Mouse (Mus musculus) cerebellum, adult 2 months (tissue): ENCODE measurements around the gene Tmem135. TPM values are rescaled to one million over a fixed set of nuclear protein-coding genes. Genes with fewer than 3 reads are reported as not detected.
A peak's percentile ranks its signal among the peaks of the same experiment; 100 is the strongest.

Experiments used
- DNase-seq, 2 experiments: peaks; one replicate each; pipeline ENCODE4 v3.0.0; 2021
- H3K27ac ChIP-seq: fragments of 200-500 bp; 2 replicates; pipeline ENCODE4 v1.5.1; 2012; ENCODE audit warnings: low read length, control low read depth, inconsistent platforms; ENCODE audit not compliant: insufficient read depth
- H3K27me3 ChIP-seq: fragments of 200-500 bp; 2 replicates; pipeline ENCODE4 v1.6.1; 2012; ENCODE audit warnings: inconsistent platforms, mild to moderate bottlenecking, low read length, moderate library complexity; ENCODE audit not compliant: control insufficient read depth, insufficient read depth
- H3K4me1 ChIP-seq: fragments of 200-500 bp; 2 replicates; pipeline ENCODE4 v1.6.1; 2011; ENCODE audit warnings: low read length; ENCODE audit not compliant: control insufficient read depth, insufficient read depth
- H3K4me3 ChIP-seq: fragments of 200-500 bp; replicated peaks from 2 replicates; pipeline ENCODE3; 2011; ENCODE audit warnings: mild to moderate bottlenecking, low read depth, low read length, control low read depth; ENCODE audit not compliant: insufficient read depth
- CTCF ChIP-seq: fragments of 200-500 bp; IDR thresholded peaks from 2 replicates; pipeline ENCODE4 v1.5.1; 2011; ENCODE audit warnings: low read depth, mild to moderate bottlenecking, control low read depth, low read length, moderate library complexity, borderline replicate concordance; ENCODE audit not compliant: insufficient read depth
- POLR2A ChIP-seq: fragments of 200-500 bp; IDR thresholded peaks from 2 replicates; pipeline ENCODE4 v1.6.1; 2011; ENCODE audit warnings: low read length, control low read depth, borderline replicate concordance; ENCODE audit not compliant: insufficient read depth
- WGBS: fragments of 180-500 bp; shearing (Covaris S2); methylation state at CpG from one replicate; pipeline ENCODE4 v1.1.7; 2018; 5-methylcytosine and 5-hydroxymethylcytosine counted together
- polyA plus RNA-seq: library from polyadenylated mRNA; depleted of rRNA; stranded (reverse); fragments of >200 nt; gene quantifications from 2 replicates; pipeline ENCODE4 v1.2.3, GENCODE M21; 2012

Tmem135 gene
- polyA plus RNA-seq, 1 experiment = 42.7 TPM

GRCm38 (mm10) chr7:89339142-89339435, 64.9 kb downstream of the Tmem135 start:
- H3K4me1 ChIP-seq = no peaks in the 10 kb centered on the region
- peak overlapping the region; percentile 74 for H3K4me3 ChIP-seq
- no peaks in the 10 kb centered on the region for H3K27me3 ChIP-seq
- H3K27ac ChIP-seq = peak overlapping the region; percentile 65; the same call in 1 of the 2 replicates
- TF ChIP-seq CTCF (no peak), POLR2A (no peak)
- no peak for DNase-seq

GRCm38 (mm10) chr7:89338350-89339141, 65.5 kb downstream of the Tmem135 start:
- peak; percentile 95; the same call in 1 of the 2 replicates for TF ChIP-seq POLR2A
- no peak for TF ChIP-seq CTCF
- under 1% methylated on average over 57 of the region's 57 CpGs for WGBS
- Histone ChIP-seq H3K27ac (peak overlapping the region; percentile 89), H3K4me1 (no peaks in the 10 kb centered on the region), H3K27me3 (no peaks in the 10 kb centered on the region), H3K4me3 (peak overlapping the region; percentile 74)
- peak; percentile 95 to 96 for DNase-seq

GRCm38 (mm10) chr7:89337711-89338349, 66.2 kb downstream of the Tmem135 start:
- DNase-seq = no peak
- TF ChIP-seq CTCF (no peak), POLR2A (no peak)
- Histone ChIP-seq H3K4me3 (peak overlapping the region; percentile 74), H3K27me3 (no peaks in the 10 kb centered on the region), H3K27ac (peak overlapping the region; percentile 89; the same call in 1 of the 2 replicates), H3K4me1 (no peaks in the 10 kb centered on the region)
- 5% methylated on average over 10 of the region's 10 CpGs for WGBS

GRCm38 (mm10) chr7:89336434-89336833, 67.6 kb downstream of the Tmem135 start:
- H3K4me3 ChIP-seq = no peak overlapping the region
- 96% methylated on average over 1 of the region's 1 CpGs for WGBS
- no peak for DNase-seq

GRCm38 (mm10) chr7:89335316-89335715, 68.7 kb downstream of the Tmem135 start:
- H3K27me3 ChIP-seq = no peaks in the 10 kb centered on the region
- no peaks in the 10 kb centered on the region for H3K4me1 ChIP-seq
- no peak overlapping the region for H3K4me3 ChIP-seq
- H3K27ac ChIP-seq = no peak overlapping the region
- no peak for TF ChIP-seq POLR2A
- TF ChIP-seq CTCF = no peak
- DNase-seq = no peak

More at GRCm38 (mm10) chr7:89336434-89336833, 67.6 kb downstream of the Tmem135 start:
- TF ChIP-seq CTCF (no peak), POLR2A (no peak)
- Histone ChIP-seq H3K4me1 (no peaks in the 10 kb centered on the region), H3K27ac (no peak overlapping the region), H3K27me3 (no peaks in the 10 kb centered on the region)

GRCm38 (mm10) chr7:89329896-89330295, 74.1 kb downstream of the Tmem135 start:
- Histone ChIP-seq H3K4me3 (no peak overlapping the region), H3K27ac (no peak overlapping the region), H3K4me1 (no peaks in the 10 kb centered on the region), H3K27me3 (no peaks in the 10 kb centered on the region)
- TF ChIP-seq CTCF (no peak), POLR2A (no peak)
- no peak for DNase-seq
- 62% methylated on average over 1 of the region's 1 CpGs for WGBS

- no peak overlapping the region for H3K27ac ChIP-seq
- no peak for DNase-seq
- H3K4me1 ChIP-seq = peaks cover 4% of the 10 kb centered on the region; the same call in 1 of the 2 replicates
- no peaks in the 10 kb centered on the region for H3K27me3 ChIP-seq
- 94% methylated on average over 5 of the region's 5 CpGs for WGBS
- TF ChIP-seq POLR2A = no peak
- TF ChIP-seq CTCF = no peak
- no peak overlapping the region for H3K4me3 ChIP-seq
Measured at GRCm38 (mm10) chr7:89327731-89328130, 76.3 kb downstream of the Tmem135 start.

GRCm38 (mm10) chr7:89326761-89327160, 77.3 kb downstream of the Tmem135 start:
- TF ChIP-seq CTCF (no peak), POLR2A (no peak)
- DNase-seq = no peak
- WGBS = 85% methylated on average over 4 of the region's 4 CpGs
- Histone ChIP-seq H3K4me3 (no peak overlapping the region), H3K27me3 (no peaks in the 10 kb centered on the region), H3K4me1 (peaks cover 4% of the 10 kb centered on the region; the same call in 1 of the 2 replicates), H3K27ac (no peak overlapping the region)
